In the genomic region with DNA sequence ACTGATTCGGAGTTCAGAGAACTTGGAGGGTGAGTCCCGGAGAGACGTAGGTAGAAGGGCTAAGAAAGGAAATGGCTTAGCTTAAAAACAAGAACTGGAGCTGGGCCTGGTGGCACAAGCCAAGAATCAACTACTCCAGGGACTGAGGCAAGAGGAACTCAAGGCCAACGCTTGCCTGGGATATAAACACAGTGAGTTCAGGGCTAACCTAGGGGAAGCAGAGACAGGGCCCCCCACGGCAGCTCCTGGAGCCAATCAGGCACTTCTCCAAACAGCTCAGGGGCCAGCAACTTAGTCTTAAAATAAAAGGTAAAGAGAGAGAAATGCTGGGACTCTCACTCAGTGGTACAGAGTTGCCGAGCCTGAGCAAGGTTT, we compare ENCODE assay signal across 17 mouse cellular contexts. TPM values are rescaled to one million over a fixed set of nuclear protein-coding genes. Genes with fewer than 3 reads are reported as not detected.
A peak's percentile ranks its signal among the peaks of the same experiment; 100 is the strongest.
DNase-seq lines count a peak whose midpoint lies in the region; ATAC-seq lines count a peak whose summit lies in the region.
"Had no signal": no experiment of that assay in that cellular context is flagged by ENCODE, and none has a peak within 500 bp of the region (broad histone marks: within the 10 kb centered on the region; RNA-seq: fewer than 3 reads in every experiment).

No protein-coding gene starts in this region.

- H3K9me3 ChIP-seq in liver, embryonic 13.5 days (replicated peaks), result no peaks in the 10 kb centered on the region
- H3K9me3 ChIP-seq: forebrain, embryonic 10.5 days; megakaryocyte, embryonic 14.5 days; neural tube, embryonic 12.5 days had no signal

- no peaks in the 10 kb centered on the region for H3K27me3 ChIP-seq in liver, embryonic 13.5 days
- H3K27me3 ChIP-seq: megakaryocyte, embryonic 14.5 days; neural tube, embryonic 12.5 days had no signal

- peaks cover 92% of the 10 kb centered on the region for H3K4me1 ChIP-seq in liver, embryonic 13.5 days (replicated peaks)

- peaks cover 68% of the 10 kb centered on the region for H3K36me3 ChIP-seq in liver, embryonic 13.5 days
- H3K36me3 ChIP-seq: forebrain, embryonic 10.5 days; neural tube, embryonic 12.5 days had no signal

- 76% methylated on average over 6 of the region's 6 CpGs for WGBS in liver, embryonic 13.5 days (ENCODE audit: insufficient replicate concordance)

- peak overlapping the region; percentile 99 for H3K27ac ChIP-seq in liver, embryonic 13.5 days
- H3K27ac ChIP-seq: layer of hippocampus, adult 2 months; neural tube, embryonic 12.5 days had no signal

- H3K9ac ChIP-seq in liver, embryonic 13.5 days, result peak overlapping the region; percentile 95
- H3K9ac ChIP-seq: lung, embryonic 14.5 days; neural tube, embryonic 12.5 days had no signal

- peak overlapping the region; percentile 95 for H3K4me2 ChIP-seq in liver, embryonic 13.5 days
- H3K4me2 ChIP-seq: lung, embryonic 14.5 days; neural tube, embryonic 12.5 days had no signal

- no peak for ATAC-seq in liver, embryonic 13.5 days (ENCODE audit: low read depth)
- ATAC-seq: CD4-positive, CD25-positive, alpha-beta regulatory T cell, adult 4 months had no signal

- peak overlapping the region; percentile 80 for H3K4me3 ChIP-seq in liver, embryonic 13.5 days (replicated peaks)
- H3K4me3 ChIP-seq: forebrain, embryonic 10.5 days; layer of hippocampus, adult 2 months; megakaryocyte, embryonic 14.5 days; neural tube, embryonic 12.5 days had no signal

- peak; percentile 90 for DNase-seq in heart, adult 11 months
- DNase-seq in heart, adult 8-10 months (ENCODE audit: low spot score), result no peak
- DNase-seq in ovary, adult 18-20 months (ENCODE audit: low spot score), result peak; percentile 61
- no peak for DNase-seq in ovary, postnatal 10 days (ENCODE audit: low spot score)
- DNase-seq in liver, embryonic 13.5 days, result no peak
- DNase-seq in right cerebral cortex, adult 2 months (ENCODE audit: low spot score in 2 of 2), result no peak
- no peak for DNase-seq in cerebellum, adult 11-12 months
- DNase-seq: cerebellum, postnatal 14 days; heart, adult 18-20 months; lung, embryonic 14.5 days; thymus, adult 18-20 months had no signal

RNA-seq across cellular contexts. Expression of gene Pnpo, which starts 5.4 kb away (rescaled TPM):
- total RNA-seq in heart, adult 8-10 months (2022), result 10 to 100 TPM; 14.9 to 16.6 (median 16.1) TPM
- polyA plus RNA-seq in liver, embryonic 13.5 days (2015; fragmentation: Nextera tagmentation; extraction: Ambion mirVana), result 652 and 660 TPM in 2 replicates

RNA-seq across cellular contexts. Expression of gene Prr15l, which starts 10.5 kb away (rescaled TPM):
- total RNA-seq in heart, adult 8-10 months (2022), result 1 to 10 TPM; 1.1 to 1.7 (median 1.5) TPM
- polyA plus RNA-seq in liver, embryonic 13.5 days (2015; fragmentation: Nextera tagmentation; extraction: Ambion mirVana), result 4.4 and 5.2 TPM in 2 replicates
- total RNA-seq: layer of hippocampus, adult 2 months; left cerebral cortex, postnatal 10 days had no signal

RNA-seq across cellular contexts. Expression of gene Cdk5rap3, which starts 22.1 kb away (rescaled TPM):
- 10 to 100 TPM; 20.4 to 25.7 (median 22.7) TPM for total RNA-seq in heart, adult 8-10 months (2022)
- 39.6 and 44.4 TPM in 2 replicates for polyA plus RNA-seq in liver, embryonic 13.5 days (2015; fragmentation: Nextera tagmentation; extraction: Ambion mirVana)

RNA-seq across cellular contexts. Expression of gene Sp2, which starts 44.3 kb away (rescaled TPM):
- 10 to 100 TPM in 2 of 4 experiments, 1 to 10 TPM in 2; 7.8 to 13.7 (median 11.0) TPM for total RNA-seq in heart, adult 8-10 months (2022)
- 13.0 and 15.3 TPM in 2 replicates for polyA plus RNA-seq in liver, embryonic 13.5 days (2015; fragmentation: Nextera tagmentation; extraction: Ambion mirVana)

Comparison
In these comparisons a context has a peak if more than half of its experiments do, and no peak if none do; other contexts are left out.
1. DNase-seq: peak in heart, adult 11 months (single experiment) and ovary, adult 18-20 months (single experiment); none in heart, adult 8-10 months (single experiment), ovary, postnatal 10 days (single experiment), liver, embryonic 13.5 days (single experiment), right cerebral cortex, adult 2 months (0 of 2) and cerebellum, adult 11-12 months (single experiment).